Mouse (Mus musculus) lung, embryonic 16.5 days (tissue): ENCODE measurements around the gene Polm. TPM values are rescaled to one million over a fixed set of nuclear protein-coding genes. Genes with fewer than 3 reads are reported as not detected.
A peak's percentile ranks its signal among the peaks of the same experiment; 100 is the strongest.

Experiments used
- ATAC-seq: fragments of 200-750 bp; cut with Nextera tagmentation; 2 replicates; pipeline ENCODE4 v1.8.0; 2017; ENCODE audit warnings: low read depth, mild to moderate bottlenecking, moderate library complexity
- H3K27ac ChIP-seq: fragments of 300-500 bp; sonication (generic); 2 replicates; pipeline ENCODE4 v1.5.1; 2014; ENCODE audit warnings: mild to moderate bottlenecking, control low read depth, low read length
- H3K27me3 ChIP-seq: fragments of 300-500 bp; sonication (generic); 2 replicates; pipeline ENCODE4 v1.6.1; 2014; ENCODE audit warnings: low read depth, low read length, mixed read lengths; ENCODE audit not compliant: control insufficient read depth, insufficient read depth
- H3K36me3 ChIP-seq: fragments of 300-500 bp; sonication (generic); 2 replicates; pipeline ENCODE4 v1.6.1; 2014; ENCODE audit warnings: low read length; ENCODE audit not compliant: control insufficient read depth, insufficient read depth
- H3K4me1 ChIP-seq: fragments of 300-500 bp; sonication (generic); replicated peaks from 2 replicates; pipeline ENCODE4 v1.6.1; 2014; ENCODE audit warnings: low read length, mixed read lengths; ENCODE audit not compliant: control insufficient read depth, insufficient read depth
- H3K4me2 ChIP-seq: fragments of 300-500 bp; sonication (generic); 2 replicates; pipeline ENCODE4 v1.6.1; 2014; ENCODE audit warnings: low read depth, low read length, control low read depth
- H3K4me3 ChIP-seq: fragments of 300-500 bp; sonication (generic); 2 replicates; pipeline ENCODE4 v1.5.1; 2014; ENCODE audit warnings: mild to moderate bottlenecking, low read length, control low read depth
- H3K9ac ChIP-seq: fragments of 300-500 bp; sonication (generic); 2 replicates; pipeline ENCODE4 v1.6.1; 2014; ENCODE audit warnings: low read length, control low read depth
- H3K9me3 ChIP-seq: fragments of 300-500 bp; sonication (generic); 2 replicates; pipeline ENCODE4 v1.6.1; 2016; ENCODE audit warnings: low read length; ENCODE audit not compliant: control insufficient read depth
- WGBS: fragments of 180-500 bp; shearing (Covaris S2); extraction: QIAGEN DNeasy Blood & Tissue Kit; methylation state at CpG from one replicate; pipeline ENCODE4 v1.1.7; 2014; 5-methylcytosine and 5-hydroxymethylcytosine counted together
- polyA plus RNA-seq: library from polyadenylated mRNA; unstranded; fragments of >200 nt; fragmentation: Nextera tagmentation; extraction: Ambion mirVana; gene quantifications from 2 replicates; pipeline ENCODE4 v1.2.1, GENCODE M21; 2015

Gene Polm
- polyA plus RNA-seq, 1 experiment from 2014 or later: 8.0 TPM

GRCm38 (mm10) chr11:5790431-5790830, 47.4 kb downstream of the Polm start:
- Histone ChIP-seq H3K36me3 (peaks cover 20% of the 10 kb centered on the region), H3K27ac (no peak overlapping the region), H3K9ac (no peak overlapping the region), H3K4me2 (no peak overlapping the region), H3K4me3 (no peak overlapping the region), H3K9me3 (no peaks in the 10 kb centered on the region), H3K27me3 (no peaks in the 10 kb centered on the region), H3K4me1 (peaks cover 12% of the 10 kb centered on the region)
- WGBS: 95% methylated on average over 1 of the region's 1 CpGs
- no peak for ATAC-seq

- no peak overlapping the region for H3K4me3 ChIP-seq
- no peak overlapping the region for H3K9ac ChIP-seq
- peaks cover 12% of the 10 kb centered on the region for H3K4me1 ChIP-seq
- no peaks in the 10 kb centered on the region for H3K9me3 ChIP-seq
- H3K4me2 ChIP-seq: peak overlapping the region; percentile 84; the same call in 1 of the 2 replicates
- no peak for ATAC-seq
- no peak overlapping the region for H3K27ac ChIP-seq
- no peaks in the 10 kb centered on the region for H3K27me3 ChIP-seq
- peaks cover 16% of the 10 kb centered on the region for H3K36me3 ChIP-seq
- WGBS: 65% methylated on average over 3 of the region's 3 CpGs
These were observed 48.0 kb downstream of the Polm start for GRCm38 (mm10) chr11:5789754-5790333.

- no peaks in the 10 kb centered on the region for H3K9me3 ChIP-seq
- peak overlapping the region; percentile 86 for H3K27ac ChIP-seq
- H3K4me2 ChIP-seq: peak overlapping the region; percentile 84
- H3K27me3 ChIP-seq: no peaks in the 10 kb centered on the region
- H3K4me1 ChIP-seq: peaks cover 12% of the 10 kb centered on the region
- H3K4me3 ChIP-seq: peak overlapping the region; percentile 76
- peaks cover 16% of the 10 kb centered on the region for H3K36me3 ChIP-seq
- 50% methylated on average over 6 of the region's 6 CpGs for WGBS
- H3K9ac ChIP-seq: peak overlapping the region; percentile 83
- ATAC-seq: no peak; the same call in 1 of the 2 replicates
These were observed 48.6 kb downstream of the Polm start for GRCm38 (mm10) chr11:5789071-5789753.

- under 1% methylated on average over 70 of the region's 74 CpGs for WGBS
- Histone ChIP-seq H3K4me1 (peaks cover 12% of the 10 kb centered on the region), H3K9me3 (no peaks in the 10 kb centered on the region), H3K27me3 (no peaks in the 10 kb centered on the region), H3K27ac (peak within 1 kb of the TSS; percentile 86), H3K4me2 (peak within 1 kb of the TSS; percentile 86), H3K4me3 (peak within 1 kb of the TSS; percentile 76), H3K36me3 (peaks cover 10% of the 10 kb centered on the region), H3K9ac (peak within 1 kb of the TSS; percentile 83)
- ATAC-seq: peak; percentile 96
These were observed 49.5 kb downstream of the Polm start, which contains the start of gene Dbnl for GRCm38 (mm10) chr11:5788056-5789014. Gene Dbnl, plus strand, starts transcription at chr11:5788488.

- peak overlapping the region; percentile 86 for H3K27ac ChIP-seq
- no peaks in the 10 kb centered on the region for H3K9me3 ChIP-seq
- H3K36me3 ChIP-seq: peaks cover 10% of the 10 kb centered on the region
- no peak for ATAC-seq
- H3K9ac ChIP-seq: peak overlapping the region; percentile 83
- H3K4me2 ChIP-seq: peak overlapping the region; percentile 86
- peak overlapping the region; percentile 76 for H3K4me3 ChIP-seq
- WGBS: 34% methylated on average over 8 of the region's 8 CpGs
- peaks cover 12% of the 10 kb centered on the region for H3K4me1 ChIP-seq
- no peaks in the 10 kb centered on the region for H3K27me3 ChIP-seq
These were observed 50.2 kb downstream of the Polm start for GRCm38 (mm10) chr11:5787671-5788055.

- ATAC-seq: no peak
- Histone ChIP-seq H3K27ac (no peak overlapping the region), H3K9ac (no peak overlapping the region), H3K4me1 (peaks cover 12% of the 10 kb centered on the region), H3K4me3 (no peak overlapping the region), H3K27me3 (no peaks in the 10 kb centered on the region), H3K9me3 (no peaks in the 10 kb centered on the region), H3K4me2 (no peak overlapping the region), H3K36me3 (no peaks in the 10 kb centered on the region)
These were observed 52.1 kb downstream of the Polm start for GRCm38 (mm10) chr11:5785732-5786131.

- H3K36me3 ChIP-seq: no peaks in the 10 kb centered on the region
- no peaks in the 10 kb centered on the region for H3K27me3 ChIP-seq
- no peak for ATAC-seq
- no peak overlapping the region for H3K4me3 ChIP-seq
- H3K27ac ChIP-seq: no peak overlapping the region
- WGBS: 56% methylated on average over 8 of the region's 8 CpGs
- peaks cover 6% of the 10 kb centered on the region for H3K4me1 ChIP-seq
- no peak overlapping the region for H3K4me2 ChIP-seq
- H3K9ac ChIP-seq: no peak overlapping the region
- no peaks in the 10 kb centered on the region for H3K9me3 ChIP-seq
These were observed 55.4 kb downstream of the Polm start for GRCm38 (mm10) chr11:5782199-5782944.

- no peaks in the 10 kb centered on the region for H3K36me3 ChIP-seq
- H3K27me3 ChIP-seq: no peaks in the 10 kb centered on the region
- H3K27ac ChIP-seq: no peak overlapping the region
- H3K4me2 ChIP-seq: no peak overlapping the region
- H3K9ac ChIP-seq: no peak overlapping the region
- no peak for ATAC-seq
- WGBS: 87% methylated on average over 6 of the region's 6 CpGs
- no peaks in the 10 kb centered on the region for H3K4me1 ChIP-seq
- no peak overlapping the region for H3K4me3 ChIP-seq
- no peaks in the 10 kb centered on the region for H3K9me3 ChIP-seq
These were observed 57.7 kb downstream of the Polm start for GRCm38 (mm10) chr11:5780035-5780499.
